Mouse (Mus musculus) MEL (cell line): ENCODE data around the gene C3ar1. TPM values are rescaled to one million over a fixed set of nuclear protein-coding genes. Genes with fewer than 3 reads are reported as not detected.

ENCODE experiments used
- DNase-seq: peaks from one replicate; pipeline ENCODE4 v3.0.0; 2011; ENCODE audit warnings: low read depth, low spot score
- H3K27ac ChIP-seq: 2 replicates; pipeline ENCODE4 v1.5.1; 2012; ENCODE audit warnings: low read depth, mild to moderate bottlenecking, control low read depth, low read length, moderate library complexity; ENCODE audit not compliant: control insufficient read depth
- H3K27me3 ChIP-seq, 2 experiments: fragments of 150-350 bp in 1 of 2; sonication (generic) in 1 of 2; 2 replicates each; pipeline ENCODE4 v1.6.1; 2012; ENCODE audit warnings: low read length in 2 of 2, mild to moderate bottlenecking in 2 of 2, improper control_type of control experiment in 1 of 2, moderate library complexity in 1 of 2; ENCODE audit not compliant: insufficient read depth in 2 of 2, control insufficient read depth in 1 of 2
- H3K36me3 ChIP-seq, 2 experiments: 2 replicates each; pipeline ENCODE4 v1.6.1; 2012 to 2014; ENCODE audit warnings: low read length in 2 of 2, improper control_type of control experiment in 1 of 2, inconsistent platforms in 1 of 2, mild to moderate bottlenecking in 1 of 2; ENCODE audit not compliant: insufficient read depth in 2 of 2, control insufficient read depth in 1 of 2
- H3K4me1 ChIP-seq, 2 experiments: fragments of 150-350 bp in 1 of 2; sonication (generic) in 1 of 2; 2 replicates each; pipeline ENCODE4 v1.6.1; 2012; ENCODE audit warnings: low read length in 2 of 2, improper control_type of control experiment in 1 of 2, mild to moderate bottlenecking in 1 of 2; ENCODE audit not compliant: insufficient read depth in 2 of 2, control insufficient read depth in 1 of 2
- H3K4me3 ChIP-seq, 2 experiments: fragments of 150-350 bp in 1 of 2; sonication (generic) in 1 of 2; 2 replicates each; pipeline ENCODE4 v1.5.1; 2012; ENCODE audit warnings: low read depth in 2 of 2, low read length in 2 of 2, mild to moderate bottlenecking in 2 of 2, moderate library complexity in 2 of 2, control low read depth in 1 of 2, improper control_type of control experiment in 1 of 2; ENCODE audit not compliant: control insufficient read depth in 1 of 2, insufficient read depth in 1 of 2
- H3K79me2 ChIP-seq: 2 replicates; pipeline ENCODE4 v1.6.1; 2012; ENCODE audit warnings: mild to moderate bottlenecking, low read length, moderate library complexity; ENCODE audit not compliant: control insufficient read depth, poor library complexity, insufficient read depth
- H3K9ac ChIP-seq: 2 replicates; pipeline ENCODE4 v1.6.1; 2012; ENCODE audit warnings: low read depth, mild to moderate bottlenecking, control low read depth, low read length, moderate library complexity; ENCODE audit not compliant: control insufficient read depth, poor library complexity, severe bottlenecking
- H3K9me3 ChIP-seq: fragments of 150-350 bp; sonication (generic); replicated peaks from 2 replicates; pipeline ENCODE4 v1.6.1; 2012; ENCODE audit warnings: mild to moderate bottlenecking, low read length, improper control_type of control experiment, moderate library complexity; ENCODE audit not compliant: insufficient read depth
- BHLHE40 ChIP-seq: IDR thresholded peaks from 2 replicates; pipeline ENCODE4 v1.6.1; 2012; ENCODE audit warnings: low read depth, mild to moderate bottlenecking, inconsistent platforms, low read length, improper control_type of control experiment, borderline replicate concordance
- CHD2 ChIP-seq: IDR thresholded peaks from 2 replicates; pipeline ENCODE4 v1.6.1; 2011; ENCODE audit warnings: low read length, improper control_type of control experiment
- CTCF ChIP-seq, 3 experiments: IDR thresholded peaks in 2 of 3; conservative IDR thresholded peaks in 1 of 3; 2 replicates each; pipeline ENCODE4 v1.5.1; 2011 to 2012; ENCODE audit warnings: low read length in 3 of 3, low read depth in 2 of 3, mild to moderate bottlenecking in 2 of 3, improper control_type of control experiment in 1 of 3, inconsistent platforms in 1 of 3, mixed read lengths in 1 of 3, moderate library complexity in 1 of 3; ENCODE audit not compliant: control insufficient read depth in 1 of 3, insufficient read depth in 1 of 3, poor library complexity in 1 of 3, severe bottlenecking in 1 of 3
- E2F4 ChIP-seq: IDR thresholded peaks from 2 replicates; pipeline ENCODE4 v1.6.1; 2011; ENCODE audit warnings: low read depth, low read length, improper control_type of control experiment, borderline replicate concordance
- ELF1 ChIP-seq: IDR thresholded peaks from 2 replicates; pipeline ENCODE4 v1.6.1; 2014; ENCODE audit warnings: low read depth, mild to moderate bottlenecking, inconsistent platforms, low read length, improper control_type of control experiment, moderate library complexity
- EP300 ChIP-seq, 2 experiments: IDR thresholded peaks; 2 replicates each; pipeline ENCODE4 v1.6.1; 2011; ENCODE audit warnings: improper control_type of control experiment in 2 of 2, low read length in 2 of 2, low read depth in 1 of 2, mild to moderate bottlenecking in 1 of 2
- ETS1 ChIP-seq: IDR thresholded peaks from 2 replicates; pipeline ENCODE4 v1.6.1; 2012; ENCODE audit warnings: low read depth, mild to moderate bottlenecking, inconsistent platforms, low read length, improper control_type of control experiment, moderate library complexity
- GATA1 ChIP-seq: IDR thresholded peaks from 2 replicates; pipeline ENCODE4 v1.6.1; 2011; ENCODE audit warnings: low read depth, low read length, improper control_type of control experiment
- JUND ChIP-seq: IDR thresholded peaks from 2 replicates; pipeline ENCODE4 v1.6.1; 2011; ENCODE audit warnings: low read depth, mild to moderate bottlenecking, improper control_type of control experiment, low read length
- KAT2A ChIP-seq: conservative IDR thresholded peaks from 2 replicates; pipeline ENCODE4 v1.6.1; 2012; ENCODE audit warnings: low read depth, low read length, improper control_type of control experiment, inconsistent platforms
- MAFK ChIP-seq: IDR thresholded peaks from 2 replicates; pipeline ENCODE4 v1.6.1; 2011; ENCODE audit warnings: low read depth, mild to moderate bottlenecking, low read length, improper control_type of control experiment, borderline replicate concordance
- MAZ ChIP-seq: IDR thresholded peaks from 2 replicates; pipeline ENCODE4 v1.6.1; 2012; ENCODE audit warnings: low read depth, mild to moderate bottlenecking, inconsistent platforms, low read length, improper control_type of control experiment
- MEF2A ChIP-seq: IDR thresholded peaks from 2 replicates; pipeline ENCODE4 v1.6.1; 2014; ENCODE audit warnings: low read depth, mild to moderate bottlenecking, inconsistent platforms, low read length, improper control_type of control experiment; ENCODE audit not compliant: poor library complexity, insufficient replicate concordance, severe bottlenecking; ENCODE audit errors: extremely low read depth
- MYB ChIP-seq: IDR thresholded peaks from 2 replicates; pipeline ENCODE4 v1.6.1; 2011; ENCODE audit warnings: mild to moderate bottlenecking, low read depth, low read length, improper control_type of control experiment
- POLR2AphosphoS2 ChIP-seq: IDR thresholded peaks from 2 replicates; pipeline ENCODE4 v1.6.1; 2011; ENCODE audit warnings: low read length, improper control_type of control experiment
- RCOR1 ChIP-seq: IDR thresholded peaks from 2 replicates; pipeline ENCODE4 v1.6.1; 2012; ENCODE audit warnings: low read depth, mild to moderate bottlenecking, inconsistent platforms, low read length, improper control_type of control experiment
- SIN3A ChIP-seq: IDR thresholded peaks from 2 replicates; pipeline ENCODE4 v1.6.1; 2012; ENCODE audit warnings: low read length, improper control_type of control experiment, inconsistent platforms
- TAL1 ChIP-seq: IDR thresholded peaks from 2 replicates; pipeline ENCODE4 v1.6.1; 2012; ENCODE audit warnings: mild to moderate bottlenecking, inconsistent platforms, low read length, moderate library complexity, mixed read lengths
- TCF12 ChIP-seq: IDR thresholded peaks from 2 replicates; pipeline ENCODE4 v1.6.1; 2014; ENCODE audit warnings: low read depth, mild to moderate bottlenecking, inconsistent platforms, low read length, improper control_type of control experiment, moderate library complexity
- UBTF ChIP-seq: IDR thresholded peaks from 2 replicates; pipeline ENCODE4 v1.6.1; 2012; ENCODE audit warnings: low read depth, mild to moderate bottlenecking, inconsistent platforms, low read length, improper control_type of control experiment, moderate library complexity, borderline replicate concordance; ENCODE audit not compliant: insufficient read depth
- ZC3H11A ChIP-seq: IDR thresholded peaks from 2 replicates; pipeline ENCODE4 v1.6.1; 2012; ENCODE audit warnings: low read depth, mild to moderate bottlenecking, inconsistent platforms, low read length, improper control_type of control experiment
- ZKSCAN1 ChIP-seq: IDR thresholded peaks from 2 replicates; pipeline ENCODE4 v1.6.1; 2012; ENCODE audit warnings: low read depth, mild to moderate bottlenecking, inconsistent platforms, low read length, improper control_type of control experiment, moderate library complexity
- ZNF384 ChIP-seq: IDR thresholded peaks from 2 replicates; pipeline ENCODE4 v1.6.1; 2012; ENCODE audit warnings: low read depth, mild to moderate bottlenecking, inconsistent platforms, low read length, improper control_type of control experiment
- polyA plus RNA-seq, 2 experiments: library from polyadenylated mRNA; stranded (reverse) in 1 of 2; unstranded in 1 of 2; fragments of >175 nt in 1 of 2; fragments of >200 nt in 1 of 2; gene quantifications; 2 replicates each; pipeline versions ENCODE4 v1.2.1 to v1.2.4; 2012; ENCODE audit warnings: low replicate concordance in 2 of 2, low read depth in 1 of 2; ENCODE audit not compliant: insufficient read length in 2 of 2, insufficient read depth in 1 of 2, missing spikeins in 1 of 2
- total RNA-seq: library from RNA; depleted of rRNA; stranded (reverse); fragments of 300-350 nt; gene quantifications from 2 replicates; pipeline ENCODE4 v1.2.3, GENCODE M21; 2012; rRNA removed

C3ar1 gene
- total RNA-seq = 0.42 and 0.69 TPM in 2 replicates
- polyA plus RNA-seq = under 1 TPM in 1 of 2 experiments, not detected in 1; 0.33 TPM

DNA sequence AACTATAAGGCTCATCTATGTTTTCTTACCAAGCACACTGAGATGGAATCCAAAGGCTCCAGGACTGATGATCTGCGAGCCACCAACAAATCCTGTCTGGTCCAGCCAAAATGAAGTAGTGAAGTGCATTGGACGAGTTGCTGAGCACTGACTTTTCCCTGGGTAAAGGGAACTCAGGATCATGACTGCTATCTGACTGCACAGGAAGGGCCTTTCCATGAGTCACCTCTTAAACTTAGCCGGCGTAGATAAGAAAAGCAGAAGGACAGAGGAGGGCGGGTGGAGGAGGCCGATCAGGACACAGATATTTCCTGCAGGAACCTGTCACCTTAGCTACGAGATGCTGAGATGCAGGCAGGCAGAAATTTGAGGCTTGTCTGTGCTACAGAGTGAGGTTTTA lies at the start of gene C3ar1:
Gene C3ar1 (minus strand): TSS at position 207 of the 400 bp plus-strand sequence.
- Histone ChIP-seq H3K9me3 (no peaks in the 10 kb centered on the region), H3K27ac (peak within 1 kb of the TSS; percentile 61), H3K79me2 (no peaks in the 10 kb centered on the region), H3K36me3 (peaks cover 0 to 17% of the 10 kb centered on the region in 2 experiments; a peak in 2 of 4 replicates), H3K9ac (no peak within 1 kb of the TSS)
- peak; percentile 93 for DNase-seq
- 0 out of 2 replicates have a peak, but pooled peaks have one; percentile 6 for TF ChIP-seq ZC3H11A
- no peak for TF ChIP-seq ZKSCAN1
- TF ChIP-seq MEF2A = peak; percentile 80; the same call in 1 of the 2 replicates
- TF ChIP-seq ZNF384 = peak; percentile 37; the same call in 1 of the 2 replicates
- TF ChIP-seq TCF12 = peak; percentile 87
- peak; percentile 95 for TF ChIP-seq ETS1
- TF ChIP-seq JUND = peak; percentile 94
- no peak for TF ChIP-seq E2F4
- TF ChIP-seq KAT2A = no peak
- TF ChIP-seq CHD2 = no peak
- peak; percentile 97 for TF ChIP-seq GATA1
- peak; percentile 84; the same call in 1 of the 2 replicates for TF ChIP-seq MAZ
- peak; percentile 80 for TF ChIP-seq SIN3A
- TF ChIP-seq UBTF = no peak
- peak; percentile 17; the same call in 1 of the 2 replicates for TF ChIP-seq MAFK
- peak; percentile 95 to 99 for TF ChIP-seq EP300 (IDR thresholded peaks at IDR 0.05; ENCODE audit: low read depth in 1 of 2, low read length in 2 of 2)
- TF ChIP-seq MYB = peak; percentile 27; the same call in 1 of the 2 replicates
- TF ChIP-seq TAL1 = peak; percentile 89
- peak; percentile 93 for TF ChIP-seq RCOR1
- TF ChIP-seq CTCF (IDR thresholded peaks at IDR 0.05 in 2 of 3, conservative IDR thresholded peaks at IDR 0.05 in 1 of 3; ENCODE audit: control insufficient read depth in 1 of 3, insufficient read depth in 1 of 3, low read depth in 2 of 3, low read length in 3 of 3, poor library complexity in 1 of 3, severe bottlenecking in 1 of 3) = no peak
- no peak for TF ChIP-seq POLR2AphosphoS2
- no peak for TF ChIP-seq ELF1
- 0 out of 2 replicates have a peak, but pooled peaks have one; percentile 27 for TF ChIP-seq BHLHE40
- TF ChIP-seq, all 39 proteins: peak for 15
- peaks cover 0 to 15% of the 10 kb centered on the region in 2 experiments; a peak in 3 of 4 replicates for H3K4me1 ChIP-seq
- no peak within 1 kb of the TSS for H3K4me3 ChIP-seq
- no peaks in the 10 kb centered on the region for H3K27me3 ChIP-seq
